Mouse (Mus musculus): ENCODE data around the gene Erbb4. TPM values are rescaled to one million over a fixed set of nuclear protein-coding genes. Genes with fewer than 3 reads are reported as not detected.

Gene Erbb4
- polyA plus RNA-seq, 1 experiment from 2014 or later, result 0.35 TPM

- Histone ChIP-seq H3K27ac (ENCODE audit: low read length) (no peak overlapping the region), H3K9ac (ENCODE audit: low read length) (peak overlapping the region; percentile 51), H3K4me3 (replicated peaks; ENCODE audit: low read length) (peak overlapping the region; percentile 58), H3K36me3 (ENCODE audit: control insufficient read depth, insufficient read depth, low read length) (no peaks in the 10 kb centered on the region), H3K4me1 (ENCODE audit: control insufficient read depth, insufficient read depth, low read length) (peaks cover 29% of the 10 kb centered on the region), H3K4me2 (ENCODE audit: low read depth, low read length) (peak overlapping the region; percentile 99), H3K27me3 (ENCODE audit: control insufficient read depth, insufficient read depth, low read length) (peaks cover 20% of the 10 kb centered on the region), H3K9me3 (replicated peaks; ENCODE audit: control insufficient read depth, low read length) (no peaks in the 10 kb centered on the region)
- ATAC-seq (ENCODE audit: insufficient read depth, low FRiP score), result peak; percentile 45; the same call in 1 of the 2 replicates
- under 1% methylated on average over 34 of the region's 35 CpGs for WGBS
Observed at GRCm38 (mm10) chr1:69106937-69107461, 860 bp downstream of the Erbb4 start.

DNA sequence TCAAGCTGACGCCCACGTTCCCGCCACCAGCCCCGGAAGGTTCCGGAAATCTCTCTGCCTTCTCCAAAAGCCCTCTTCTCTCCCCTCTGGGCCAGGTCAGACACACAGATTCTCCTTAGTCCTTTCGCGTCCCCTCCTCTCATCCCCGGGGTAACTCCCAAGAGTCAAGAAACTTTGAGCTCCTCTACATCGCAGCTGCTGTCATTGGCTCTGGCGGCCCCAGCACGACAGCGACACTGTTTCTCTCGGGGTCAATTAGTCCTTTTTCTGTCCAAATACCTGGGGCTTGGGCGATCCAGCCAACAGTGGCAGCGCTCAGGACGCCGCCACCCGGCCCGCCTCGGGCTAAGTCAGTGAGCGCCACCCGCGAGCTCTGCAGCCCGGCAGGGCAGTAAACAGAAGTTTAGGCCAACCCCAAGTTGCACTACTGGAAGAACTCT lies 1.5 kb downstream of the Erbb4 start:
- under 1% methylated on average over 24 of the region's 24 CpGs for WGBS
- ATAC-seq (ENCODE audit: insufficient read depth, low FRiP score), result peak; percentile 61; the same call in 1 of the 2 replicates
- H3K9me3 ChIP-seq (replicated peaks; ENCODE audit: control insufficient read depth, low read length), result no peaks in the 10 kb centered on the region
- H3K4me1 ChIP-seq (ENCODE audit: control insufficient read depth, insufficient read depth, low read length), result peaks cover 29% of the 10 kb centered on the region
- peaks cover 20% of the 10 kb centered on the region for H3K27me3 ChIP-seq (ENCODE audit: control insufficient read depth, insufficient read depth, low read length)
- peak overlapping the region; percentile 31 for H3K9ac ChIP-seq (ENCODE audit: low read length)
- H3K4me3 ChIP-seq (replicated peaks; ENCODE audit: low read length), result peak overlapping the region; percentile 58
- peak overlapping the region; percentile 99 for H3K4me2 ChIP-seq (ENCODE audit: low read depth, low read length)
- no peak overlapping the region for H3K27ac ChIP-seq (ENCODE audit: low read length)
- H3K36me3 ChIP-seq (ENCODE audit: control insufficient read depth, insufficient read depth, low read length), result no peaks in the 10 kb centered on the region

DNA sequence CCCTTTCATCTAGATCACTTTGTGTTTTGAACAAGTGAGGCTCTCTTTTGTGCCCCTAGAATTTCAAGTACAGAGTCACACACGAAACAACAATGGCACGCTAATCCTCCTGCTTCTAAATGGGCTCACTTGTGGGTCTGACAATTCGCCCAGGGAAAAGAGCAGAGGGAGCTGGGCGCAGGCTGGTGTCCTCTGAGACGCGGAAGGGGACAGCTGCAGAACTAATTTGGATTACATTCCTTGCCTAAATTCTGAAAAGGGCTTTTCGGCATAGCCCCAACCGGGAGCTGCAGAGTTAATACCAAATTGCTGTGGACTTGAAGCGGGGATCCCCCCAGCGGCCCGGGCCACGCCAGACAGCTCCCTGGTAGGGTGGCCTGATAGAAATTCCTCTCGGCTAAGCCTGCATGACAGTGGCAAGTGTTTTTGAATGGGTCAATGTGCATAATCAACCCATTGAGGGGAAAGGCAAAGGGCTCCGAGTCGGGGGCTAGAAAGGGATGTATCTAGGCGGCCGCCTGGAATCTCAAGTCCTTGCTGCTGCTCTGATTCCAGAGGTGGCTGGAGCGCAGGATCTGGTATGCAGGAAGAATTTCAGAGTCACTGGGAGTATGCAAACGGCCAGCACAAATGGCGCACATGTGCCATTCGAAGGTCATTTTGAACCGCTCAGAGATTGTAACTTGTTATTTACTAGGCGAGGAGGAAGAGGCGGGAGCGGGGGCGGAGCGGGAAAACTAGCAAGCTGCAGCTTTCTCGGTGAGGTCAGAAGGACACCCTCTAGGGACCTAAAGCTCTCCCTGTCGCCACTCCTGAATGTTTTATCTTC lies 2.2 kb downstream of the Erbb4 start:
- Histone ChIP-seq H3K4me3 (replicated peaks; ENCODE audit: low read length) (peak overlapping the region; percentile 58), H3K4me1 (ENCODE audit: control insufficient read depth, insufficient read depth, low read length) (peaks cover 29% of the 10 kb centered on the region), H3K27me3 (ENCODE audit: control insufficient read depth, insufficient read depth, low read length) (peaks cover 20% of the 10 kb centered on the region), H3K9ac (ENCODE audit: low read length) (peak overlapping the region; percentile 31; the same call in 1 of the 2 replicates), H3K4me2 (ENCODE audit: low read depth, low read length) (peak overlapping the region; percentile 99), H3K36me3 (ENCODE audit: control insufficient read depth, insufficient read depth, low read length) (no peaks in the 10 kb centered on the region), H3K9me3 (replicated peaks; ENCODE audit: control insufficient read depth, low read length) (no peaks in the 10 kb centered on the region), H3K27ac (ENCODE audit: low read length) (no peak overlapping the region)
- WGBS, result under 1% methylated on average over 29 of the region's 29 CpGs
- 0 out of 2 replicates have a peak, but pooled peaks have one; percentile 39 for ATAC-seq (ENCODE audit: insufficient read depth, low FRiP score)

- WGBS, result under 1% methylated on average over 13 of the region's 13 CpGs
- H3K27me3 ChIP-seq (ENCODE audit: control insufficient read depth, insufficient read depth, low read length), result peaks cover 20% of the 10 kb centered on the region
- no peak overlapping the region for H3K27ac ChIP-seq (ENCODE audit: low read length)
- no peaks in the 10 kb centered on the region for H3K9me3 ChIP-seq (replicated peaks; ENCODE audit: control insufficient read depth, low read length)
- no peaks in the 10 kb centered on the region for H3K36me3 ChIP-seq (ENCODE audit: control insufficient read depth, insufficient read depth, low read length)
- H3K4me1 ChIP-seq (ENCODE audit: control insufficient read depth, insufficient read depth, low read length), result peaks cover 29% of the 10 kb centered on the region
- no peak overlapping the region for H3K9ac ChIP-seq (ENCODE audit: low read length)
- H3K4me2 ChIP-seq (ENCODE audit: low read depth, low read length), result peak overlapping the region; percentile 99
- no peak for ATAC-seq (ENCODE audit: insufficient read depth, low FRiP score)
- H3K4me3 ChIP-seq (replicated peaks; ENCODE audit: low read length), result peak overlapping the region; percentile 58
Observed at GRCm38 (mm10) chr1:69105096-69105492, 2.8 kb downstream of the Erbb4 start.

DNA sequence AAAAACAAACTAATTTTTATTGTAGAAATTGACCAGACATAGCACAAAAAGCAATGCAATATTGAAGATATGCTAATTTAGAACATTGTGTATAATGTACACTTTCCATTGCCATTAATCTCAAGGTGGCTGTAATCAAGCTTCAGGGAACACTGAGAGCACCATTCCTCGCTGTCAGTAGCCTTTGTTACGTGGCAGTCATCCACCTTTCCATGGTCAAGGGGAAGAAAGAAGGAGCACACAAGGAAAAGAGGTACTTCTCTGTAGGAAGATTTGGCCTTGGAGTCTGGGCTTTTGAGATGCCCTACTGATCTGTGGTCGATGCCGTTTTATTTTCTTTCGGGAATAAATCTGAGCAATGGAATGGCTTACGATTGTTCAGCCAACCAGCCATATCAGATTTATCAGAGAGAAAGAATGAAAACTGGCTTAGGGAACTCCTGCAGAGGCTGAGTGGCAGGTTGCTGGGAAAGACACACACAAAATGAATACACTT lies 4.6 kb downstream of the Erbb4 start:
- ATAC-seq (ENCODE audit: insufficient read depth, low FRiP score), result no peak
- Histone ChIP-seq H3K4me3 (replicated peaks; ENCODE audit: low read length) (no peak overlapping the region), H3K4me2 (ENCODE audit: low read depth, low read length) (no peak overlapping the region), H3K4me1 (ENCODE audit: control insufficient read depth, insufficient read depth, low read length) (peaks cover 29% of the 10 kb centered on the region), H3K9me3 (replicated peaks; ENCODE audit: control insufficient read depth, low read length) (no peaks in the 10 kb centered on the region), H3K27me3 (ENCODE audit: control insufficient read depth, insufficient read depth, low read length) (peaks cover 20% of the 10 kb centered on the region), H3K9ac (ENCODE audit: low read length) (no peak overlapping the region), H3K27ac (ENCODE audit: low read length) (no peak overlapping the region), H3K36me3 (ENCODE audit: control insufficient read depth, insufficient read depth, low read length) (no peaks in the 10 kb centered on the region)
- 77% methylated on average over 6 of the region's 6 CpGs for WGBS

DNA sequence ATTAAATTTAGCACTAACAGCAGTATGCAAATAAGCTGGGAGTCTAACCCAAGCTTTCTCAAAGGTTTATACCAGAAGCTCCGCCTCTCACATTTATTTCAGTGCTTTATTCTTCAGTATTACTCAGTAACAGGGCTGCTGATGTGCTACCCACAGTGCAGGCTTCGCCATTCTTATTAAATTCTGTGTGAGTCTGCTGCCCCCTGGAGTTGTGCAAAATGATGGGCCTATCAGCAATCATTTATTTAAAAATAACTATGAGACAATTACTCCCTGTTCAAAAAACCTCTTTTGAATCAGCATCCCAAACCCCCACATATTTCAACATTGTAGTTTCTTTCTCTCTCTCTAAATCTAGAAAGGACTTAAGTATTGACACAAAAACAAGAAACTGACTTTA lies 6.2 kb downstream of the Erbb4 start:
- 72% methylated on average over 2 of the region's 2 CpGs for WGBS
- ATAC-seq (ENCODE audit: insufficient read depth, low FRiP score), result no peak
- Histone ChIP-seq H3K9ac (ENCODE audit: low read length) (no peak overlapping the region), H3K27me3 (ENCODE audit: control insufficient read depth, insufficient read depth, low read length) (peaks cover 14% of the 10 kb centered on the region), H3K36me3 (ENCODE audit: control insufficient read depth, insufficient read depth, low read length) (no peaks in the 10 kb centered on the region), H3K4me1 (ENCODE audit: control insufficient read depth, insufficient read depth, low read length) (peaks cover 18% of the 10 kb centered on the region), H3K27ac (ENCODE audit: low read length) (no peak overlapping the region), H3K9me3 (replicated peaks; ENCODE audit: control insufficient read depth, low read length) (no peaks in the 10 kb centered on the region), H3K4me3 (replicated peaks; ENCODE audit: low read length) (no peak overlapping the region), H3K4me2 (ENCODE audit: low read depth, low read length) (no peak overlapping the region)

- Histone ChIP-seq H3K9me3 (replicated peaks; ENCODE audit: control insufficient read depth, low read length) (no peaks in the 10 kb centered on the region), H3K4me2 (ENCODE audit: low read depth, low read length) (no peak overlapping the region), H3K27ac (ENCODE audit: low read length) (no peak overlapping the region), H3K4me1 (ENCODE audit: control insufficient read depth, insufficient read depth, low read length) (no peaks in the 10 kb centered on the region), H3K9ac (ENCODE audit: low read length) (no peak overlapping the region), H3K36me3 (ENCODE audit: control insufficient read depth, insufficient read depth, low read length) (no peaks in the 10 kb centered on the region), H3K4me3 (replicated peaks; ENCODE audit: low read length) (no peak overlapping the region), H3K27me3 (ENCODE audit: control insufficient read depth, insufficient read depth, low read length) (no peaks in the 10 kb centered on the region)
- WGBS, result 48% methylated on average over 3 of the region's 3 CpGs
- no peak for ATAC-seq (ENCODE audit: insufficient read depth, low FRiP score)
Observed at GRCm38 (mm10) chr1:69093052-69093451, 14.8 kb downstream of the Erbb4 start.

DNA sequence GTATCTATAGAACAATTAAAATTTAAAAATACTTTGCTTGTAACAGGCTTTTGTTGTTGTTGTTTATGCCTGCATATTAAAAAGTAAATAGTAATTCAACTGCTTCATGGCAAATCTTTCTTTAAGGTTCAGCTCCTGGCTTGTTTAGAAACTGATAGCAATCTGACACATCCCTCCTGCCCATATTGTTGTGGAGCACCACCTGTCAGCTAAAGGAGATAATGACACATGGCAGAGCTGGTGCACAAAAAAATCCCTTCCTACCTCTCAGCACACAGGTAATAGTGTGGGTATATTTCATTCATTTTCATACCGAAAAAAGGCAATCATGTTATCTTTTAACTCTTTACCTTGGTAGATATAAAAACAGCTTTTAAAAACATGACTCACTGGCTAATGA lies 18.5 kb downstream of the Erbb4 start:
- Histone ChIP-seq H3K4me1 (ENCODE audit: control insufficient read depth, insufficient read depth, low read length) (no peaks in the 10 kb centered on the region), H3K4me2 (ENCODE audit: low read depth, low read length) (no peak overlapping the region), H3K4me3 (replicated peaks; ENCODE audit: low read length) (no peak overlapping the region), H3K9ac (ENCODE audit: low read length) (no peak overlapping the region), H3K27me3 (ENCODE audit: control insufficient read depth, insufficient read depth, low read length) (no peaks in the 10 kb centered on the region), H3K27ac (ENCODE audit: low read length) (no peak overlapping the region), H3K9me3 (replicated peaks; ENCODE audit: control insufficient read depth, low read length) (no peaks in the 10 kb centered on the region), H3K36me3 (ENCODE audit: control insufficient read depth, insufficient read depth, low read length) (no peaks in the 10 kb centered on the region)
- ATAC-seq (ENCODE audit: insufficient read depth, low FRiP score), result no peak
- 69% methylated on average over 1 of the region's 1 CpGs for WGBS

DNA sequence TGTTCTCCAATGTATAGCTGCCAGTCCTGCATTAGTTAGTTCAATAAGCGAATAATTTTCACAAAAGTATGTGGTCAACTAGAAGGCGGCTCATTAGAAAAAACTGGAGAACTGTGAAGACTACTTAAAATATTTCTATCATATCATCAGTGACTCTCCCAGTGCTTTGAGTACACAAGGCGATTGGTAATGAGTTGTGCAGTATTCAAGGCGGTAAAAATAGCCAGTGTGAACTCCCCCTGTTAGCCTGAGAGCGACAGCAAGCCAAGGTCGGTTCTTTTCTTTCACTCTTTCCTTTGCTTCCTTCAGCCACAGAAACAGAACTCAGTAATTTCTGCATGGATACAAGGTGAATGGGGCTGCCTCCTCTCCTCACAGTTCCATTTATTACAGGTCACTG lies 22.1 kb downstream of the Erbb4 start:
- H3K4me3 ChIP-seq (replicated peaks; ENCODE audit: low read length), result no peak overlapping the region

More for the DNA sequence above, 22.1 kb downstream of the Erbb4 start:
- Histone ChIP-seq H3K9ac (ENCODE audit: low read length) (no peak overlapping the region), H3K4me2 (ENCODE audit: low read depth, low read length) (no peak overlapping the region), H3K4me1 (ENCODE audit: control insufficient read depth, insufficient read depth, low read length) (no peaks in the 10 kb centered on the region), H3K36me3 (ENCODE audit: control insufficient read depth, insufficient read depth, low read length) (no peaks in the 10 kb centered on the region), H3K9me3 (replicated peaks; ENCODE audit: control insufficient read depth, low read length) (no peaks in the 10 kb centered on the region), H3K27me3 (ENCODE audit: control insufficient read depth, insufficient read depth, low read length) (no peaks in the 10 kb centered on the region), H3K27ac (ENCODE audit: low read length) (no peak overlapping the region)
- no peak for ATAC-seq (ENCODE audit: insufficient read depth, low FRiP score)
- 76% methylated on average over 6 of the region's 6 CpGs for WGBS
